Mouse (Mus musculus): ENCODE measurements around the gene Mphosph8. TPM values are rescaled to one million over a fixed set of nuclear protein-coding genes. Genes with fewer than 3 reads are reported as not detected.
A peak's percentile ranks its signal among the peaks of the same experiment; 100 is the strongest.

Mphosph8 gene
- 12.1 and 20.4 TPM in 2 replicates for total RNA-seq (2015; ENCODE audit: low replicate concordance)
- total RNA-seq (2017; ENCODE audit: low replicate concordance), result 6.3 and 10.3 TPM in 2 replicates

GRCm38 (mm10) chr14:56667969-56668802 lies at the start of gene Mphosph8:
Mphosph8 (plus strand) TSS chr14:56668248.
- ATAC-seq (replicated peaks; ENCODE audit: low FRiP score, poor library complexity, severe bottlenecking), result peak; percentile 98

GRCm38 (mm10) chr14:56620425-56620824 lies 47.6 kb upstream of the Mphosph8 start:
- no peak for ATAC-seq (replicated peaks; ENCODE audit: low FRiP score, poor library complexity, severe bottlenecking)

GRCm38 (mm10) chr14:56626202-56626601 lies 41.8 kb upstream of the Mphosph8 start:
- ATAC-seq (replicated peaks; ENCODE audit: low FRiP score, poor library complexity, severe bottlenecking), result no peak

GRCm38 (mm10) chr14:56628336-56628735 lies 39.7 kb upstream of the Mphosph8 start:
- ATAC-seq (replicated peaks; ENCODE audit: low FRiP score, poor library complexity, severe bottlenecking), result no peak

GRCm38 (mm10) chr14:56631109-56631508 lies 36.9 kb upstream of the Mphosph8 start:
- no peak for ATAC-seq (replicated peaks; ENCODE audit: low FRiP score, poor library complexity, severe bottlenecking)

- ATAC-seq (replicated peaks; ENCODE audit: low FRiP score, poor library complexity, severe bottlenecking), result no peak
These were observed 20.8 kb upstream of the Mphosph8 start for GRCm38 (mm10) chr14:56647206-56647605.

GRCm38 (mm10) chr14:56649448-56649847 lies 18.6 kb upstream of the Mphosph8 start:
- no peak for ATAC-seq (replicated peaks; ENCODE audit: low FRiP score, poor library complexity, severe bottlenecking)

GRCm38 (mm10) chr14:56665651-56666050 lies 2.4 kb upstream of the Mphosph8 start:
- no peak for ATAC-seq (replicated peaks; ENCODE audit: low FRiP score, poor library complexity, severe bottlenecking)

GRCm38 (mm10) chr14:56666909-56667308 lies 1.1 kb upstream of the Mphosph8 start:
- no peak for ATAC-seq (replicated peaks; ENCODE audit: low FRiP score, poor library complexity, severe bottlenecking)

- no peak for ATAC-seq (replicated peaks; ENCODE audit: low FRiP score, poor library complexity, severe bottlenecking)
These were observed 1.1 kb downstream of the Mphosph8 start for GRCm38 (mm10) chr14:56669046-56669620.

GRCm38 (mm10) chr14:56685426-56685825 lies 17.4 kb downstream of the Mphosph8 start:
- ATAC-seq (replicated peaks; ENCODE audit: low FRiP score, poor library complexity, severe bottlenecking), result no peak

GRCm38 (mm10) chr14:56689116-56689515 lies 21.1 kb downstream of the Mphosph8 start:
- ATAC-seq (replicated peaks; ENCODE audit: low FRiP score, poor library complexity, severe bottlenecking), result no peak

- ATAC-seq (replicated peaks; ENCODE audit: low FRiP score, poor library complexity, severe bottlenecking), result no peak
These were observed 21.7 kb downstream of the Mphosph8 start for GRCm38 (mm10) chr14:56689766-56690165.

GRCm38 (mm10) chr14:56695495-56695894 lies 27.4 kb downstream of the Mphosph8 start:
- no peak for ATAC-seq (replicated peaks; ENCODE audit: low FRiP score, poor library complexity, severe bottlenecking)

- no peak for ATAC-seq (replicated peaks; ENCODE audit: low FRiP score, poor library complexity, severe bottlenecking)
These were observed 29.8 kb downstream of the Mphosph8 start for GRCm38 (mm10) chr14:56697836-56698235.

GRCm38 (mm10) chr14:56702644-56703043 lies 34.6 kb downstream of the Mphosph8 start:
- ATAC-seq (replicated peaks; ENCODE audit: low FRiP score, poor library complexity, severe bottlenecking), result no peak

GRCm38 (mm10) chr14:56705687-56706086 lies 37.6 kb downstream of the Mphosph8 start:
- ATAC-seq (replicated peaks; ENCODE audit: low FRiP score, poor library complexity, severe bottlenecking), result no peak

- no peak for ATAC-seq (replicated peaks; ENCODE audit: low FRiP score, poor library complexity, severe bottlenecking)
These were observed 58.4 kb downstream of the Mphosph8 start for GRCm38 (mm10) chr14:56726493-56726892.

- ATAC-seq (replicated peaks; ENCODE audit: low FRiP score, poor library complexity, severe bottlenecking), result no peak
These were observed 72.1 kb downstream of the Mphosph8 start for GRCm38 (mm10) chr14:56740175-56740574.
